Mouse (Mus musculus) T-cell, adult 2 months (primary cell): ENCODE results near the gene Gm26661.

Experiments used
- DNase-seq: peaks from one replicate; pipeline ENCODE4 v3.0.0; 2022; ENCODE audit warnings: low spot score

Gm26661 gene

DNA sequence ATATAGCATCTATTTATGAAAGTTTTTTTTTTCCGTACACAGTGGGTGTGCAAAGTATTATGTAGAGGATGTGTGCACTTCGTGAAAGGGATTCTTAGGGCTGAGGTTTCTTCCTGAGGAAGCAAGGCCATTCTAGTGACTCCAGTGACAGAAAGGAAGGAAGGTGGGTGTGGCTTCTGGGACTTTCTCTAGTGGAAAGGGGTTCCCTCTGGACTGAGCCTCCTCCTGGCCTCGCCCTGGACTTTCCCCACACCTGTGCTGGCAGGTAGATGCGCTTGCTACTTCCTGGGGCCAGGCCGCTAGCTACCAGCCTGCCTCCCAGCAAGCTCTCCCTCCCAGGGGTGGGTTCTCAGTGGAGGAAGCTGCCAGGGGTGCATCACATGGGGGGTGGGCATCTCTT is 28.1 kb downstream of the Gm26661 start:
- no peak for DNase-seq

GRCm38 (mm10) chr14:7821341-7821740 is 30.0 kb downstream of the Gm26661 start:
- DNase-seq: no peak

- DNase-seq: no peak
Measured at GRCm38 (mm10) chr14:7822693-7823092, 31.3 kb downstream of the Gm26661 start.

GRCm38 (mm10) chr14:7824651-7825268 is 33.4 kb downstream of the Gm26661 start:
- DNase-seq: no peak

- DNase-seq: no peak
Measured at GRCm38 (mm10) chr14:7826151-7826937, 35.0 kb downstream of the Gm26661 start.

- DNase-seq: no peak
Measured at GRCm38 (mm10) chr14:7829181-7829580, 37.8 kb downstream of the Gm26661 start.

DNA sequence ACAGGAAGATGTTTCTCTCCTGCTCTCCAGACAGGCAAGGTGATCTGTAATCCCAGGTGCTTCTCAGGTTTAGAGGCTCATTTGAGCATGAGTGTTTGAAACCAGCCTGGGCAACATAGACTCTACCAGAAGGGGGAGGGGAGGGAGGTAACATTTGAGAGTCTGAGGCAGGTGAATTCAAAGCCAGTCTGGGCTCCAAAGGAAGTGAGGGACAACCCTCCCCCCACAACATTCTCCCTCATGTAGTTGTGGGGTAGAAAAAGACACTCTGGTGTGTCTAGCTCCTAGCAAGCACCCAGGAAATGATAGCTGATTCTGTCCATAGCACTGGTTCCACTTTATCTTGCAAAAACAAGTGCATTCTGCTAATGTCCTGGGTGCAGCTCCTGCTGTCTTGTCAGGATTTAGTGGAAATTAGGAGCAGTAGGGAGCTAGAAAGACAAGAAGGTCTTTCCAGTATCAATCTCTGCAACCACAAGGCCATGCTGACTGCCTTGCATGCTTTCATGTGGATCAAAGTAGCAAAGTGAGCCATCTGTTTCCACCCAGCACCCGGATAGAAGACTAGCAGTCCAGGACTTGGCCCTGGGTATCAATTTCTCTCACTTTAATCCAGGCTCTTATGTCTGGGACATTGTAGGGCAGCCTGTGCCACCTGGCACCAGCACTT is 40.5 kb downstream of the Gm26661 start:
- no peak for DNase-seq

- DNase-seq: no peak
Measured at GRCm38 (mm10) chr14:7832440-7832783, 41.0 kb downstream of the Gm26661 start.

- DNase-seq: no peak
Measured at GRCm38 (mm10) chr14:7833458-7833857, 42.1 kb downstream of the Gm26661 start.

DNA sequence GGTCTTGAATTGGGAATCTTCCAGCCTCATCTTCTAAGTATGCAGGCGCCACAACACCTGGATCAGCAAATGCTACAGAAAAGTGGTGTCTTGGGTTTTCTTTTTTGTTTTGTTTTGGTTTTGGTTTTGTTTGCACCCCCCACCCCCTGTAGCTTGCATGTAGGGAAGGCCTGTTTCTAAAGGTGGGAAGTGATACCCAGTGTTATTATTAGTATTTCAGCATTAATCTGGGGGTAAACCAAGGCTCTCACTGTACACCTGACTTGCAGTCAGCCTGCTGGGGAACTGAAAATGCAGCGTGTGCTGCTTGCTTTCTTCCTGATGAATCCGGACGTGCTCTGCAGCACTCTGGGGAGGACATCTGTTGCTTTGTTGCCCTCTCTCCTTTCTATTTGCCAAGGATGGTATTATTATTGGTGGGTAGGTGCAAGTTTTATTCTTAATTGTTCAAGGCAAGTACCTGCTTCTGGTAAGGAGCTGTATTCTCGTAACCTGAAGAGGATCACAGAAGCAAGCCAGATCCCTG is 47.2 kb downstream of the Gm26661 start:
- DNase-seq: no peak

DNA sequence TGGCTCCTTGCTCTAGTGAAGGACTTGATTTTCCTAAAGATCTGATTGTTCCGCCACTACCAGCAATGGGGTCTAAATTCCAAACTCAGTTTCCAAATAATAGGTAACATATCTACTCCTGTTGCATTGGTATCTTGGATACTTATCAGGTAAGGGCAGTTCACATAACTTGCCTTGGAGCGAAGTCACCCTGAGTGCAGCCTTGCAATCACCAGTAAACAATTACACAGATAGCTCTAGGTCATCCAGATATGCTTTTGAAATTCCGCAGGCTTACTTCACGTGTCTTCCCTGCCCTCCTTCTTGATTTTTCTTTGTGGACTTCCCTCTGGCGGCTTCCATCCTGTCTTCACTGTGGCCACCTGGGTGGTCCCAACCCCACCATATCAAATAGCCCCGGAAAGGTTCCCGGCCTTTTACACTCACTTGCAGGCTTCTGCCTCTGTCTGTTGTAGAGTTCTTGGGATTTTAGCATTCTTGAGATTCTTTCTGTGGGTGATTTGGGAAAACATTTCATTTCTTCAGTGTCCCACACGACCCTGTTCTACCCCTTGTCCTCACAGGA is 48.6 kb downstream of the Gm26661 start:
- no peak for DNase-seq
